Mouse (Mus musculus): Measurements from ENCODE around the gene Epha3.

GRCm38 (mm10) chr16:63615396-63615795 is 248.6 kb downstream of the Epha3 start:
- no peak for TF ChIP-seq EP300 (IDR thresholded peaks at IDR 0.05; ENCODE audit: low read depth)
- no peak for TF ChIP-seq CTCF (IDR thresholded peaks at IDR 0.05; ENCODE audit: low read depth)

Data from liver, postnatal 0 days (tissue).